Mouse (Mus musculus): Measurements from ENCODE around the gene Smarce1. TPM values are rescaled to one million over a fixed set of nuclear protein-coding genes. Genes with fewer than 3 reads are reported as not detected.
A peak's percentile ranks its signal among the peaks of the same experiment; 100 is the strongest.
"Not testable (repeated sequence)": the region's sequence is repeated elsewhere in the genome, so short reads cannot be mapped to it uniquely, and the experiment has no call there.

Smarce1 gene
- polyA plus RNA-seq, 1 experiment from 2014 or later, result 96.0 TPM

DNA sequence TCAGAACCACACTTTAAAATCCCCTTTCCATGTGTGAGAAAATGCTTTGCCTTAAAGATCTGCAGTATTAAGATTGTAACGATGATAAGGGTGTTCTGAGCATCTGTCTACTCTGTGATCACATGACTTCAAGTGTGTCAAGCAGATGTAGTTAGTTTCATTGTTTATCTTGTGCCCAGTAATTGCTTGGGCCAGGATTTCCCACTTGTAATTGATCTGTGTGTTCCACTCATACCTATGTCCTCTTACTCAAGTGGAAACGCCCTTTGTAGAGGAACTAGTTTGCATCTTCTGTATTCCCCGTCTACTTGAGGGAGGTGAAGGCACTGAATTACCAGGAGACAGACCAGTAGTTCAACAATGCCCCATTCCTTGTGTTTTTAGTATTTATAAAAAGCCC lies 19.8 kb upstream of the Smarce1 start:
- DNase-seq (no peak), ATAC-seq (ENCODE audit: low read depth) (no peak)
- Histone ChIP-seq H3K9me3 (replicated peaks) (no peaks in the 10 kb centered on the region), H3K4me3 (replicated peaks) (no peak overlapping the region), H3K4me1 (replicated peaks) (no peaks in the 10 kb centered on the region), H3K9ac (no peak overlapping the region), H3K4me2 (no peak overlapping the region), H3K27ac (no peak overlapping the region), H3K27me3 (no peaks in the 10 kb centered on the region), H3K36me3 (no peaks in the 10 kb centered on the region)
- WGBS (ENCODE audit: insufficient replicate concordance), result 44% methylated on average over 3 of the region's 3 CpGs

DNA sequence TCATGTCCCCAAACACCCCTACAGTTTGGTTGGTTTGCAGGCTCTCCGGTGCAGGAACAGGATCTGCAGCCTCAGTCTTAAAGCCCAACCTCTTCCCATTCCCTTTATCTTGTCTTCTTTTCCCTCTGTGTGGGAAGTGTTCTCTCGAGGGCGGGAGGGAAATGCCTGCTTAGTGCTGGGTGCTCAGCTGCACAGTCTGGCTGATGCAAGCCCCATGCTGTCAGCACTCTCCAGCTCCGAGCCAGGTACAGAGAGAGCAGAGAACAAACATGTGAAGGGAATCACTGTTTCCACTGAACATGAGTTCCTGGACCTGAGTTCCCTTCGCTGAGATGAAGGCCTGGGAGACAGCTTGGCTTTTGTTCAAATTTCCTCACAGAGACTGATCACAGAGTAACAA lies 19.4 kb upstream of the Smarce1 start:
- H3K9me3 ChIP-seq (replicated peaks), result no peaks in the 10 kb centered on the region
- no peak overlapping the region for H3K27ac ChIP-seq
- no peak for DNase-seq
- H3K4me3 ChIP-seq (replicated peaks), result no peak overlapping the region
- H3K4me1 ChIP-seq (replicated peaks), result no peaks in the 10 kb centered on the region
- no peaks in the 10 kb centered on the region for H3K36me3 ChIP-seq
- WGBS (ENCODE audit: insufficient replicate concordance), result 41% methylated on average over 5 of the region's 5 CpGs
- no peak overlapping the region for H3K9ac ChIP-seq
- H3K27me3 ChIP-seq, result no peaks in the 10 kb centered on the region
- no peak overlapping the region for H3K4me2 ChIP-seq
- ATAC-seq (ENCODE audit: low read depth), result no peak

DNA sequence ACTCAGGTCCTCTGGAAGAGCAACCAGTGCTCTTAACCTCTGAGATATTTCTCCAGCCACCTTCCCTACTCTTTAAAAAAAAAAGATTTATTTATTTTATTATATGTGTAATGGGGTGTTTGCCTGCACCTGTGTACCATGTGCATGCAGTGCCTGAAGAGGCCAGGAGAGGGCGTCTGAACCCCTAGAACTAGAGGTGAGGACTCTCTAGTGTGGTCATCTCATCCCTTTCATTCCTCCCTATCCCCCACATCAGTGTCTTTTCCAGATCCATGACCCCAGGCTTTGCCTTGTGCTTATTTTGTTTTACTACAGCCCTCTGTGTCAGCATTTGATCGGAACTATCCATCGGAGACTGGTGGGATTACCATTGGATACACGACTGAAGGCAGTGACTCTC lies 18.3 kb upstream of the Smarce1 start:
- 56% methylated on average over 4 of the region's 4 CpGs for WGBS (ENCODE audit: insufficient replicate concordance)
- Histone ChIP-seq H3K4me1 (replicated peaks) (0 out of 2 replicates have a peak, but pooled peaks cover under 1% of the 10 kb centered on the region), H3K27ac (no peak overlapping the region), H3K4me2 (no peak overlapping the region), H3K9me3 (replicated peaks) (no peaks in the 10 kb centered on the region), H3K9ac (no peak overlapping the region), H3K27me3 (no peaks in the 10 kb centered on the region), H3K4me3 (replicated peaks) (no peak overlapping the region), H3K36me3 (no peaks in the 10 kb centered on the region)
- ATAC-seq (ENCODE audit: low read depth) (no peak), DNase-seq (no peak)

DNA sequence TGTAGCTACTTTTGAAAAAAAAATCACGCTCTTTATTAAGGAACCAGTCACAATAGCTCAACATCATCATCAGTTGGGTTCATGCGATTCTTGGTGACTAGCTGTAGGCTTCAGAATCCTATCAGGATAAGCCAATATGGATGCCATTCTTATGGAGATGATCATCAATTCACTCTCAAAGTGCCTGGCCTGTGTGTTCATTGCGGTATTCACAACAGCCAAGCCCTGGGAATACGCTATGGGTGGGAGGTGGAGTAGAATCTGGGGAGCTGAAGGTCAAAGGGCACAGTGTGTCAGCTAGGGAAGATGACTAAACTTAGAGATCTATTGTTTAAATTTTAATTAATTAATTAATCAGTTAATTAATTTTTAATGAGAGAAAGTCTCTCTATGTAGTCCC lies 17.1 kb upstream of the Smarce1 start:
- Histone ChIP-seq H3K36me3 (no peaks in the 10 kb centered on the region), H3K9ac (no peak overlapping the region), H3K27me3 (no peaks in the 10 kb centered on the region), H3K4me3 (replicated peaks) (no peak overlapping the region), H3K4me1 (replicated peaks) (0 out of 2 replicates have a peak, but pooled peaks cover 3% of the 10 kb centered on the region), H3K27ac (no peak overlapping the region), H3K9me3 (replicated peaks) (no peaks in the 10 kb centered on the region), H3K4me2 (no peak overlapping the region)
- WGBS (ENCODE audit: insufficient replicate concordance), result 82% methylated on average over 4 of the region's 4 CpGs
- no peak for DNase-seq
- ATAC-seq (ENCODE audit: low read depth), result no peak

DNA sequence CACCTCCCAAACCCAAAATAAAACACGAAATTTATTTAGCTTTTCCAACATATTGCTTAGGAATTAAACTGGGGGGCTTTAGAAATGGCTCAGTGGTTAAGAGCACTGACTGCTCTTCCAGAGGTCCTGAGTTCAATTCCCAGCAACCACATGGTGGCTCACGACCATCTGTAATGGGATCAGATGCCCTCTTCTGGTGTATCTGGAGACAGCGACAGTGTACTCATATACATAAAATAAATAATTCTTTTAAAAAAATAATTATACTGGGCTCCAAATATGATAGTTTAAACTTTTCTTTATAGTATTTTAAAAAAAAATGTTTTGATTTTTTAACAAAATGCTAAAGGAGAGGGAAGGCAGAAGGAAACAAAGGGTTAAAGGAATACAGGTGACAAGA lies 13.7 kb upstream of the Smarce1 start:
- DNase-seq, result not testable (repeated sequence)

DNA sequence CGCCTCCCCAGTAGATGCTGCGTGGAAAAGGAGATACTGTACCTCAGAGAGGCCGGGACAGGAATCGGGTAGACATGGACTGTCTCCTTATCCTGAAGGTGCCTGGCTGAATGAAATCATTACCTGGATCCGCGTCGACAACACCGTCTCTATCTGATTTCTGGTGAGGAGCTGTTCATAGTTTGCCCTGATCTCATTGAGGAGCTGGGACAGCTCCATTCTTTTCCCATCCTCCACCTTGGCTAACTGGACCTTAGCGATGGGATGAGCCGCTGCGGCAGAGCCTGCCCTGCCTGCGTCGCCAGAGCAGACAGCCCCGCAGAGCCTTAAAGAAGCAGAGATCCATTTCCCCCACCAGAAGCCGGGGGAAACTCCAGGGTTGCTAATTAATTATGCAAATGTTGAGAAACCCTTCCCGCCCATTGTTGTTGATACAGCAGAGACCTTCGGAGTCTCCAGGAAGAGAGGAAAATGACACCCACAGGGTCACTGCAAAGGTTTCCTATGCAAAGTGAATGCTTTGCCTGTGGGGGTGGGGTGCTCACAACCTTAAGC lies 13.1 kb upstream of the Smarce1 start, which contains the start of gene Krt222:
TSS of gene Krt222 (minus strand) at position 266 of the 555 bp plus-strand sequence.
- Histone ChIP-seq H3K9ac (peak within 1 kb of the TSS; percentile 20; the same call in 1 of the 2 replicates), H3K4me3 (replicated peaks) (peak within 1 kb of the TSS; percentile 2), H3K9me3 (replicated peaks) (no peaks in the 10 kb centered on the region), H3K4me1 (replicated peaks) (0 out of 2 replicates have a peak, but pooled peaks cover 3% of the 10 kb centered on the region), H3K27me3 (no peaks in the 10 kb centered on the region), H3K36me3 (no peaks in the 10 kb centered on the region), H3K4me2 (peak within 1 kb of the TSS; percentile 47), H3K27ac (no peak within 1 kb of the TSS)
- ATAC-seq (ENCODE audit: low read depth) (no peak), DNase-seq (no peak)
- 7% methylated on average over 17 of the region's 17 CpGs for WGBS (ENCODE audit: insufficient replicate concordance)

More for the DNA sequence above, 13.7 kb upstream of the Smarce1 start:
- not testable (repeated sequence) for H3K36me3 ChIP-seq; H3K27ac ChIP-seq; H3K4me2 ChIP-seq; H3K4me1 ChIP-seq (replicated peaks); H3K9ac ChIP-seq; ATAC-seq (ENCODE audit: low read depth); H3K27me3 ChIP-seq; H3K9me3 ChIP-seq (replicated peaks); H3K4me3 ChIP-seq (replicated peaks)
- WGBS (ENCODE audit: insufficient replicate concordance), result 36% methylated on average over 3 of the region's 3 CpGs

DNA sequence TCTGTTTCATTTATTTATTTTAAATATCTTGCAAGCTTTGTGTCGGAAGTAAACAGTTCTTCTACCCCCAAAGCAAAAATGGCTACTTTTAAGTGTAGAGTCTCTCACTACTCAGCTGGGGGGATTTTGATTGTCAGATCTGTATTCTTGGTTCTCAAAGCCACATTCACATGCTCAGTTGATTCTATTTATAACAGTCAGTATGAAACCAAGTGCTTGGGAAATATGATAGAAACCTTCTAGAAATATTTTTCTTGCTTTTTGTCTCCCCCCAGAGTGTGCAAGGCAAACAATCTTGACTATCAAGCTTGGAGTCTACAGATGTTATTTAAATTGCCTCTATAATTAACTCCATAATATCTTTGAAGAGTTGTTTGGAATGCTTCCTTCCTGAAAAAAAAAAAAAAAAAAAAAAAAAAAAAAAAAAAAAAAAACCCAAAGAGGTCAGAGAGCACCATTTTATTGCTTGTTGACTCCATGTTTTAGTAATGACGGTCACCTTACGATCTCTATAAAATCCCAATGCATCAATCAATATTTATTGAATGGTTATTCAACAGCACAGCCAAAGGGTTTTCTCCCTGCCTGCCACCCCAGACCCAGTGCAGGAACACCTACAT lies 12.5 kb upstream of the Smarce1 start:
- peak overlapping the region; percentile 2 for H3K4me3 ChIP-seq (replicated peaks)
- H3K27me3 ChIP-seq, result no peaks in the 10 kb centered on the region
- no peak for DNase-seq
- no peak for ATAC-seq (ENCODE audit: low read depth)
- H3K9ac ChIP-seq, result no peak overlapping the region
- no peaks in the 10 kb centered on the region for H3K9me3 ChIP-seq (replicated peaks)
- no peak overlapping the region for H3K27ac ChIP-seq
- peaks cover 3% of the 10 kb centered on the region; the same call in 1 of the 2 replicates for H3K4me1 ChIP-seq (replicated peaks)
- no peaks in the 10 kb centered on the region for H3K36me3 ChIP-seq
- peak overlapping the region; percentile 47 for H3K4me2 ChIP-seq
- WGBS (ENCODE audit: insufficient replicate concordance), result 54% methylated on average over 3 of the region's 3 CpGs

DNA sequence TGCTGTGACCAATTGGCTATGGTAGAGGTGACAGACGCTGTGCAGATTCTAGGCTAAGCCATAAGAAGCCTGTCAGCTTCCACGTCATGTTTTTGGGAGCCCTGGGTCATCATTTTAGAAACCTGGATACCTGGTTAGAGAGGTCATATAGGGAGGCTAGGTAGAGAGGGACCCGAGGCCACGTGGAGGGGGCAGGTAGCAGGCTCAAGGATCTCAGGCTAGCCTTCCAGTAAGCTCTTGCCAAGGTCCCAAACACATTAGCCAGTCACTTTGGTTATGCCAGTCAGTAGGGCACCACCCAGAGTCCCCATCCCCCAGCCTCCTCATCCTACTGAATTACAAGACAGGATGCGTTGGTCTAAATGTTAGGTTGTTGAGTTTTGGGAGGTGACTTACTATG lies 11.2 kb upstream of the Smarce1 start:
- Histone ChIP-seq H3K36me3 (no peaks in the 10 kb centered on the region), H3K4me2 (no peak overlapping the region), H3K4me1 (replicated peaks) (peaks cover 3% of the 10 kb centered on the region; the same call in 1 of the 2 replicates), H3K4me3 (replicated peaks) (no peak overlapping the region), H3K9me3 (replicated peaks) (no peaks in the 10 kb centered on the region), H3K27ac (no peak overlapping the region), H3K9ac (no peak overlapping the region), H3K27me3 (no peaks in the 10 kb centered on the region)
- ATAC-seq (ENCODE audit: low read depth), result no peak
- DNase-seq, result no peak
- WGBS (ENCODE audit: insufficient replicate concordance), result 60% methylated on average over 5 of the region's 5 CpGs

DNA sequence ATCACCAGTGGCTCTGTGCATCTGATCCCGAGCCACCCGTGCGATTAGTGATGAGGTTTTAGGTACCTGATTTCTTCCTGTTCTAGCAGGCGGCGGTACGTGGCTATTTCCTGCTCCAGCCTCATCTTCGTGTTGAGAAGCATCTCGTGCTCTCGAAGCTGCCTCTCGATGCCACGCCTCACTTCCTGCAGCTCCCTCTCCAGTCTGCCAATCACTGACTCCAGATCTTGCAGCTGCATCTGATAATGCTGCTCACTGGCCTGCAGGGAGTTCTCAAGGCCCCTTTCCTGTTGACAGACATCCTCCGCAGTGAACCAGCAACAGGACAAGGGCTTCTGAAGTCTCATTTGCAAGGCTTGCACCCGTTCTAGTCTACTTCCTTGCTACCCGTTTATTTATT lies 7.7 kb upstream of the Smarce1 start:
- H3K4me1 ChIP-seq (replicated peaks), result no peaks in the 10 kb centered on the region; the same call in 1 of the 2 replicates
- DNase-seq (no peak), ATAC-seq (ENCODE audit: low read depth) (no peak)
- WGBS (ENCODE audit: insufficient replicate concordance), result 18% methylated on average over 14 of the region's 14 CpGs
- H3K27ac ChIP-seq, result no peak overlapping the region
- H3K9ac ChIP-seq, result no peak overlapping the region
- no peaks in the 10 kb centered on the region for H3K36me3 ChIP-seq
- H3K4me3 ChIP-seq (replicated peaks), result no peak overlapping the region
- H3K4me2 ChIP-seq, result no peak overlapping the region
- H3K9me3 ChIP-seq (replicated peaks), result no peaks in the 10 kb centered on the region
- H3K27me3 ChIP-seq, result no peaks in the 10 kb centered on the region

DNA sequence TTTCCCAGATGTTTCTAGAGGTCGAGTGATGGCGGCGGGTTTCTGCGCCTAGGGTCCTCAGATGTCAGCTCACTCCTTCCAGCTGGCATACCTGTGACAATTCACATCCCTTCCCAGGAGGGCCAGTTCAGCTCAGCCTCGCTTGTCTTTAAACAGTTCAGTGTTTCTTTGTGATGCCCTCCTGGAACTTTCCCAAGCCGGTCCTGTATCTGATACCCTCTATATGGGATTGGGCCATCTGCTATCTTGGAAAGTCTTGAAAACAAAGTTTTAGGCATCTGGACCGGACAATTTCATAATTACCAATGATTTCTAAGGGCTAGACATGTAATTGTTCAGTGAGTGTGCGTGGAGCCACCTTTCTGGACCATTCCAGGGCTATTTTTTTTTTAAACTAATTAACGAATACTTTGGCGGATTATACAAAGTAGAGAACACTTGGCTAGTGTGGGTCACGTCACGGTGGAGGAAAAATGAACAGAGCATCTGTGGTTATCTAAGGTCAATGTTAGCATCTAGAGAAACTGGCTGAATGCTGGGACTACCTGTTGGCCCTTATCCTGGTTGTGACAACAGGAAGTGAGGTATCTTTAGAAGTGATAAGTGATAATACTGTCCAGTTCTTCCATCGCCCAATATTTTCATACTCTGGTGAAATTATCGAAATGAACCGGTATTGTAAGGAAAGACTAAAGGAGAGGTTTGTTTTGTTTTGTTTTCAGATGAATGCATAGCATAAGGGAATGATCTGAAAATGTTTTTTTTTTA lies 416 bp upstream of the Smarce1 start:
- DNase-seq (no peak), ATAC-seq (ENCODE audit: low read depth) (no peak)
- H3K9ac ChIP-seq, result peak overlapping the region; percentile 98
- WGBS (ENCODE audit: insufficient replicate concordance), result 29% methylated on average over 15 of the region's 15 CpGs
- H3K4me1 ChIP-seq (replicated peaks), result peaks cover 38% of the 10 kb centered on the region
- peak overlapping the region; percentile 80 for H3K4me2 ChIP-seq
- peak overlapping the region; percentile 85 for H3K27ac ChIP-seq
- H3K27me3 ChIP-seq, result no peaks in the 10 kb centered on the region
- no peaks in the 10 kb centered on the region for H3K9me3 ChIP-seq (replicated peaks)
- peak overlapping the region; percentile 93 for H3K4me3 ChIP-seq (replicated peaks)
- H3K36me3 ChIP-seq, result peaks cover 16% of the 10 kb centered on the region

DNA sequence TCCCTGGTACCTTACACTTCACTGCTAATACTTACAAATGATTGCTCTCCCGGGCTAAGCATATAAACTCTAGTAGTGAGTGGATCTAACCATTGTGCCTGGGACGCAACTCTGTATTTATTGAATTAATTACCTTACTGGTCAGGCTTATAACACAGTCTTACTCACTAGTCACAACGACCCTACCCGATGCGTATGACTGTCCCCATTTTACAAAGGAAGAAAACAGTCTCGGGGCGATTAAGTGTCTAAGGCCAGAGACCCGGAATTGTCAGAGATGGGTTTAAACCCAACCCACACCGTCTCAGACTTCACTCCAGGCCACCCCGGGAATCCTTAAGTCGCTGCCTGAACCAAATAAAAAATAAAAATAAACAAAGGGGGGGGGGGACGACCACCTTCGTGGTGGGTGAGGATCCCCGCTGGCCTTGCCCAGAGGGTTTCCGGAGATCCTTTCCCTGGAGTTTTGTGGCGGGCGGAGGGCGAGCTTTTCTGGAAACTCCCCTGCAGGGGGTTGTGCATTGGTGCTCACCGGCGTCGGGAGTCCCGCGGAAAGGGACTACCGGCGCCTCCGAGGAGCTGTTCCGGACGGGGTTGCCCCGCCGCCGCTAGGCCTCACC lies 1.1 kb downstream of the Smarce1 start:
- Histone ChIP-seq H3K27me3 (no peaks in the 10 kb centered on the region), H3K4me2 (peak overlapping the region; percentile 80)

More for the DNA sequence above, 1.1 kb downstream of the Smarce1 start:
- ATAC-seq (ENCODE audit: low read depth) (peak; percentile 75), DNase-seq (no peak)
- Histone ChIP-seq H3K36me3 (peaks cover 29% of the 10 kb centered on the region), H3K9ac (peak overlapping the region; percentile 98), H3K27ac (peak overlapping the region; percentile 85), H3K4me3 (replicated peaks) (peak overlapping the region; percentile 93), H3K4me1 (replicated peaks) (peaks cover 50% of the 10 kb centered on the region), H3K9me3 (replicated peaks) (no peaks in the 10 kb centered on the region)
- WGBS (ENCODE audit: insufficient replicate concordance), result under 1% methylated on average over 31 of the region's 31 CpGs

All from liver, embryonic 13.5 days (tissue).